Mouse (Mus musculus): ENCODE results near the gene Rxfp1. TPM values are rescaled to one million over a fixed set of nuclear protein-coding genes. Genes with fewer than 3 reads are reported as not detected.
A peak's percentile ranks its signal among the peaks of the same experiment; 100 is the strongest.

Gene Rxfp1
- 0.04 TPM in 1 of 2 replicates, not detected in the other for polyA plus RNA-seq (2015; fragmentation: Nextera tagmentation; extraction: Ambion mirVana)

DNA sequence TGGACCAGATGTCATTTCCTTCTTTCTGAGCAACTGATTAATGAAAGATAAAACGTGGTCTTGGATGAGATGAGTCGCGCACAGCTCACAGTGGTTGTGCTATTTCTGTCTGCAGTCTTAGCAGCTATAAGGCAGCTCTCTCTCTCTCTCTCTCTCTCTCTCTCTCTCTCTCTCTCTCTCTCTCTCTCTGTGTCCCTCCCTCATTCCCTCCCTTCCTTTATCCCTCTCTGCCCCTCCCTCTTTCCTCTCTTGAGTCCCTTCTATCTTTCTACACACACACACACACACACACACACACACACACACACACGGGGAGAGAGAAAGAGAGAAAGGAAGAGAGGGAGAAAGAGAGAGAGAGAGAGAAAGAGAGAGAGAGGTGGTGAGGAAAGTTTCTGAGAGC lies at the start of gene Rxfp1:
Gene Rxfp1 (minus strand): TSS at position 101 of the 400 bp plus-strand sequence.
- Histone ChIP-seq H3K4me2 (replicated peaks; ENCODE audit: low read depth, low read length) (no peak within 1 kb of the TSS), H3K27me3 (ENCODE audit: insufficient read depth, low read length) (no peaks in the 10 kb centered on the region), H3K9ac (replicated peaks; ENCODE audit: low read length) (no peak within 1 kb of the TSS), H3K36me3 (ENCODE audit: insufficient read depth, low read length) (no peaks in the 10 kb centered on the region), H3K27ac (ENCODE audit: low read length) (no peak within 1 kb of the TSS), H3K4me3 (ENCODE audit: low read length) (no peak within 1 kb of the TSS), H3K4me1 (ENCODE audit: insufficient read depth, low read length) (no peaks in the 10 kb centered on the region), H3K9me3 (ENCODE audit: low read length) (no peaks in the 10 kb centered on the region)
- WGBS = 69% methylated on average over 4 of the region's 4 CpGs
- ATAC-seq (ENCODE audit: low FRiP score, low TSS enrichment) = no peak

GRCm38 (mm10) chr3:79784362-79784736 lies 46.7 kb upstream of the Rxfp1 start:
- Histone ChIP-seq H3K27me3 (ENCODE audit: insufficient read depth, low read length) (no peaks in the 10 kb centered on the region), H3K36me3 (ENCODE audit: insufficient read depth, low read length) (no peaks in the 10 kb centered on the region), H3K4me1 (ENCODE audit: insufficient read depth, low read length) (peaks cover 10% of the 10 kb centered on the region; the same call in 1 of the 2 replicates), H3K9me3 (ENCODE audit: low read length) (peaks cover 3% of the 10 kb centered on the region; the same call in 1 of the 2 replicates), H3K4me2 (replicated peaks; ENCODE audit: low read depth, low read length) (peak overlapping the region; percentile 51), H3K9ac (replicated peaks; ENCODE audit: low read length) (0 out of 2 replicates have a peak overlapping the region, but pooled peaks have one; percentile 26), H3K27ac (ENCODE audit: low read length) (no peak overlapping the region), H3K4me3 (ENCODE audit: low read length) (peak overlapping the region; percentile 34)
- ATAC-seq (ENCODE audit: low FRiP score, low TSS enrichment) = peak; percentile 65
- 4% methylated on average over 11 of the region's 11 CpGs for WGBS

DNA sequence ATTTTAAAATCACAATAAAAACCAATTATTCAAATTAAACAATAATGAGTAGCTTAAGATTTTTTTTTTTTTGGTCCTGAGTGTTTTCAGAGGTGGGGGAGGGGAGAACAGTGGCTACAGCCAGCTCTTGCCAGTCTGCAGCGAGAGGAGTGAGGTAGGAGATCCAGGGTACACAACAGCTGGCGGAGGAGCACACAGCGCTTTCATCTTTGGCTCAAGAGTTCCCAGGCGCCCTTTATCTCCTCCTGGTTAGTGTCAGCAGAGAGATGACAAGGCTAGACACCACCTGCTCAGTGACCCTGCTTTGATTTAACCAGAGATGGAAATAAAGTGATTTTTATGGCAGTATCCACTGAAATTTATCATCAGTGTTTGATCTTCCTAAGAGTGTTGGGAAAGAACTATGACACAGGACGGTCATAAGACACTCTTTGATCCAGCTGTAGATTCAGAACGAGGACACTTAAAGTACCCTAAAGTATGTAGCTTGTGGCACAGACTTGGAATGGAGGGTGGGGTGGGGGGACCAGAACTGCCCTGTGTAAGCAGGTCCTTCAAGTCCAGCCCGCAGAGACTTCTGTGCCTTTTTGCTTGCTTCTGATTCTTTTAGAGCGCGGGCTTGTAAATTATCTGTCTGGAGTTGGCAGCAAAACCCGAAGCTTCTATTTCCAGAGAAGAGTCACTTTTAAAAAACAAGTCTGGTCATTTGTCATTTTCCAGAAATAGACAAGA lies 46.1 kb upstream of the Rxfp1 start:
- H3K4me3 ChIP-seq (ENCODE audit: low read length) = peak overlapping the region; percentile 34
- H3K4me2 ChIP-seq (replicated peaks; ENCODE audit: low read depth, low read length) = peak overlapping the region; percentile 51
- H3K27me3 ChIP-seq (ENCODE audit: insufficient read depth, low read length) = no peaks in the 10 kb centered on the region
- H3K9me3 ChIP-seq (ENCODE audit: low read length) = peaks cover 3% of the 10 kb centered on the region; the same call in 1 of the 2 replicates
- 0 out of 2 replicates have a peak overlapping the region, but pooled peaks have one; percentile 26 for H3K9ac ChIP-seq (replicated peaks; ENCODE audit: low read length)
- no peak overlapping the region for H3K27ac ChIP-seq (ENCODE audit: low read length)
- ATAC-seq (ENCODE audit: low FRiP score, low TSS enrichment) = peak; percentile 75; the same call in 1 of the 2 replicates
- H3K36me3 ChIP-seq (ENCODE audit: insufficient read depth, low read length) = no peaks in the 10 kb centered on the region
- peaks cover 10% of the 10 kb centered on the region; the same call in 1 of the 2 replicates for H3K4me1 ChIP-seq (ENCODE audit: insufficient read depth, low read length)
- WGBS = 19% methylated on average over 10 of the region's 10 CpGs

DNA sequence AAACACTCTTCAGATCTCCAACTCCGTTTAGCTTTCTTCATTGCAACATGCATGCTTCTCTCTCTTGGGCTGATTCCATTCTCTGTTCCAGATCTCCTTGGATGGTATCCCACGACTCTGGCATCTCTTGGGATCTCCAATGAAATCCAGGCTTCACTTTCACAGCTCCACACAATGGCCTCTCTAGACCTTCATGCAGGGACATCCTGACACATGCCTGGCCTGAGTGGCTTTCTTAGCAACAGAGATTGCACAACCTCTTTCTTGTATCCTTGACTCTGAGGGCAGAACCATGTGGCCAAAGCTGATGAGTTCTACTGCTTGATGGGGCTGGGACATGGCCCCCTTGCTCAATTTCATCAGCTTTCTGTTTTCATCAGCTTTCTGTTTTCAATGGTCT lies 35.0 kb upstream of the Rxfp1 start:
- Histone ChIP-seq H3K4me3 (ENCODE audit: low read length) (no peak overlapping the region), H3K9me3 (ENCODE audit: low read length) (no peaks in the 10 kb centered on the region), H3K4me2 (replicated peaks; ENCODE audit: low read depth, low read length) (no peak overlapping the region), H3K27ac (ENCODE audit: low read length) (no peak overlapping the region), H3K4me1 (ENCODE audit: insufficient read depth, low read length) (no peaks in the 10 kb centered on the region), H3K27me3 (ENCODE audit: insufficient read depth, low read length) (no peaks in the 10 kb centered on the region), H3K36me3 (ENCODE audit: insufficient read depth, low read length) (no peaks in the 10 kb centered on the region), H3K9ac (replicated peaks; ENCODE audit: low read length) (no peak overlapping the region)
- 71% methylated on average over 2 of the region's 2 CpGs for WGBS
- no peak for ATAC-seq (ENCODE audit: low FRiP score, low TSS enrichment)

DNA sequence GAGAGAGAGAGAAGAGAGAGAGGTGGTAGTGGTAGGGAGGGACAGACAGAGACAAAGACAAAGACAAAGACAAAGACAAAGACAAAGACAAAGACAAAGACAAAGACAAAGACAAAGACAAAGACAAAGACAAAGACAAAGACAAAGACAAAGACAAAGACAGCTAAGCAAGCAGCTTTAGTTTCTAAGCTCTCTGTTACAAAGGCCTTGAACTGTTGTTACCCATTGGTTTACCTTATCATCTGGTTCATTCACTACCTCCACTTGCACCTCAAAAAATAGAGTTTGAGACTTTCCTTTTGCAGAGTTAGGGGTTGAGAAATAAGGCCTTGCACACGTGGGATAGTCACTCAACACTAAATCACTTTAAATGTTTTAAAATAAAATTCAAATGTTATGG lies 16.1 kb upstream of the Rxfp1 start:
- no peak overlapping the region for H3K27ac ChIP-seq (ENCODE audit: low read length)
- H3K9ac ChIP-seq (replicated peaks; ENCODE audit: low read length) = no peak overlapping the region
- H3K4me2 ChIP-seq (replicated peaks; ENCODE audit: low read depth, low read length) = no peak overlapping the region
- no peak for ATAC-seq (ENCODE audit: low FRiP score, low TSS enrichment)
- no peak overlapping the region for H3K4me3 ChIP-seq (ENCODE audit: low read length)
- WGBS = 55% methylated on average over 1 of the region's 1 CpGs
- H3K4me1 ChIP-seq (ENCODE audit: insufficient read depth, low read length) = no peaks in the 10 kb centered on the region
- H3K9me3 ChIP-seq (ENCODE audit: low read length) = no peaks in the 10 kb centered on the region
- no peaks in the 10 kb centered on the region for H3K36me3 ChIP-seq (ENCODE audit: insufficient read depth, low read length)
- no peaks in the 10 kb centered on the region for H3K27me3 ChIP-seq (ENCODE audit: insufficient read depth, low read length)

DNA sequence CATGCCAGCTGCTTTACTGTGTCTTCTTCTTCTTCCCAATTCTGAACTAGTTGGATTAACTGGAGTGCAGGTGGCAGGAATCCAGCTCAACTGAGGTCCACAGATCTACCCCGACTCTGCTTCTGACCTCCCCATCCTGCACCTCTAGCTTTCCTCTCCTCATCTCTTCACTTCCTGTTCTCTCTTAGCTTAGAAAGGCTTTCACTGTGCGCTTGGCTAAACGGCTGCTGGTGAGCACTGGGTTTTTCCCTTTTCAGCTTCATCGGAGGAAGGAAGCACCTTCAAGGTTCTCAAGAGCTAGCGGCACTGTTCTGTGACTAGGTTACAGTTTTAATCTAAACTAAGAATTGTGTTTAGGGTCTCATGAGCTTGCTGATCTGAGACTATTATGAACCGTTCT lies 8.9 kb upstream of the Rxfp1 start:
- WGBS = 89% methylated on average over 6 of the region's 6 CpGs
- no peak for ATAC-seq (ENCODE audit: low FRiP score, low TSS enrichment)
- H3K36me3 ChIP-seq (ENCODE audit: insufficient read depth, low read length) = no peaks in the 10 kb centered on the region

DNA sequence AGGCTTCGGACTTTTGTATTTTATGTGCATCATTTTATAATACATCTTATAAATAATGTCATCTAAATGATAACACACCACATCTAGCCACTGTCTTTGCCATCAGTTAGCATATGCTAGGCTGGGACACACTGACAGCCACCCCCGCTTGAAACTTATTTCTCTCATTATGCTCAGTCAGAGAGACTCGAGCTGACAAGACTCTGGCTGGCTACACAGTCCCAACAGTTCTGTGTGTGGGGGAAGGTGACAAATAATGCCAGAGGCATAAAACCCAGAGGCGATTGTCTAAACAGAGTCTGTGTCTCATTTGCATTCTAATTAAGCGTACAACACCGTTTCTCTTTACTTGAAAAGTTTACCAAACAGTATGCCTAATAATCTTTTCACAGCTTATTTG lies 7.4 kb upstream of the Rxfp1 start:
- no peak overlapping the region for H3K4me2 ChIP-seq (replicated peaks; ENCODE audit: low read depth, low read length)
- 0 out of 2 replicates have a peak, but pooled peaks cover 4% of the 10 kb centered on the region for H3K4me1 ChIP-seq (ENCODE audit: insufficient read depth, low read length)
- no peak overlapping the region for H3K9ac ChIP-seq (replicated peaks; ENCODE audit: low read length)
- no peaks in the 10 kb centered on the region for H3K27me3 ChIP-seq (ENCODE audit: insufficient read depth, low read length)
- no peak for ATAC-seq (ENCODE audit: low FRiP score, low TSS enrichment)
- no peak overlapping the region for H3K4me3 ChIP-seq (ENCODE audit: low read length)
- no peaks in the 10 kb centered on the region for H3K36me3 ChIP-seq (ENCODE audit: insufficient read depth, low read length)
- H3K27ac ChIP-seq (ENCODE audit: low read length) = no peak overlapping the region
- no peaks in the 10 kb centered on the region for H3K9me3 ChIP-seq (ENCODE audit: low read length)
- WGBS = 73% methylated on average over 6 of the region's 6 CpGs

More for the DNA sequence above, 8.9 kb upstream of the Rxfp1 start:
- Histone ChIP-seq H3K27me3 (ENCODE audit: insufficient read depth, low read length) (no peaks in the 10 kb centered on the region), H3K4me2 (replicated peaks; ENCODE audit: low read depth, low read length) (no peak overlapping the region), H3K4me1 (ENCODE audit: insufficient read depth, low read length) (0 out of 2 replicates have a peak, but pooled peaks cover 4% of the 10 kb centered on the region), H3K4me3 (ENCODE audit: low read length) (no peak overlapping the region), H3K9ac (replicated peaks; ENCODE audit: low read length) (no peak overlapping the region), H3K9me3 (ENCODE audit: low read length) (no peaks in the 10 kb centered on the region), H3K27ac (ENCODE audit: low read length) (no peak overlapping the region)

- Histone ChIP-seq H3K27me3 (ENCODE audit: insufficient read depth, low read length) (no peaks in the 10 kb centered on the region), H3K4me3 (ENCODE audit: low read length) (no peak overlapping the region), H3K9ac (replicated peaks; ENCODE audit: low read length) (no peak overlapping the region), H3K4me1 (ENCODE audit: insufficient read depth, low read length) (0 out of 2 replicates have a peak, but pooled peaks cover 4% of the 10 kb centered on the region), H3K27ac (ENCODE audit: low read length) (no peak overlapping the region), H3K9me3 (ENCODE audit: low read length) (no peaks in the 10 kb centered on the region), H3K4me2 (replicated peaks; ENCODE audit: low read depth, low read length) (no peak overlapping the region), H3K36me3 (ENCODE audit: insufficient read depth, low read length) (no peaks in the 10 kb centered on the region)
- WGBS = 96% methylated on average over 2 of the region's 2 CpGs
- no peak for ATAC-seq (ENCODE audit: low FRiP score, low TSS enrichment)
These were observed 6.7 kb upstream of the Rxfp1 start for GRCm38 (mm10) chr3:79744415-79744814.

- H3K36me3 ChIP-seq (ENCODE audit: insufficient read depth, low read length) = no peaks in the 10 kb centered on the region
- no peaks in the 10 kb centered on the region for H3K27me3 ChIP-seq (ENCODE audit: insufficient read depth, low read length)
- H3K27ac ChIP-seq (ENCODE audit: low read length) = no peak overlapping the region
- H3K9ac ChIP-seq (replicated peaks; ENCODE audit: low read length) = no peak overlapping the region
- H3K4me1 ChIP-seq (ENCODE audit: insufficient read depth, low read length) = 0 out of 2 replicates have a peak, but pooled peaks cover 4% of the 10 kb centered on the region
- no peak for ATAC-seq (ENCODE audit: low FRiP score, low TSS enrichment)
- no peak overlapping the region for H3K4me2 ChIP-seq (replicated peaks; ENCODE audit: low read depth, low read length)
- WGBS = 75% methylated on average over 2 of the region's 2 CpGs
- H3K4me3 ChIP-seq (ENCODE audit: low read length) = no peak overlapping the region
- no peaks in the 10 kb centered on the region for H3K9me3 ChIP-seq (ENCODE audit: low read length)
These were observed 2.7 kb upstream of the Rxfp1 start for GRCm38 (mm10) chr3:79740351-79740750.

DNA sequence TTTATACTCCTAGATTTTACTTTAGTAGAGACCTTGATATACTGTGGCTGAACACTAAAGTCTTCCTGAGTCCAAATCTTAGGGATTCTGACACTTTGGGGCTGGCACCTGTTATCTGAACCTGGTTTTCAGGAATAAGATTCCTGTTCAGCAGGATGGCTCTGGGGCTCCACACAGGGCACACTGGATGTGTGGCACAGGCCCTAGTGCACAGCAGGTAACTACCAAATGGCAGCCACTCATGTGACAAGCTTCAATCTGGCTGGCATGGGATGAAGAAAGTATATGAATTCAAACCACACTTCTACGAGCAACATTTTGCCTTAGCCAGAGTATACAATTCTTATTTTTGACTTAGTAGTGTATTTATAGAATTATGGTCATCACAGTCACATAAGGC lies 771 bp upstream of the Rxfp1 start:
- no peak overlapping the region for H3K4me3 ChIP-seq (ENCODE audit: low read length)
- no peak overlapping the region for H3K9ac ChIP-seq (replicated peaks; ENCODE audit: low read length)
- no peaks in the 10 kb centered on the region for H3K9me3 ChIP-seq (ENCODE audit: low read length)
- no peak for ATAC-seq (ENCODE audit: low FRiP score, low TSS enrichment)
- H3K27ac ChIP-seq (ENCODE audit: low read length) = no peak overlapping the region
- no peak overlapping the region for H3K4me2 ChIP-seq (replicated peaks; ENCODE audit: low read depth, low read length)
- 83% methylated on average over 1 of the region's 1 CpGs for WGBS
- 0 out of 2 replicates have a peak, but pooled peaks cover 4% of the 10 kb centered on the region for H3K4me1 ChIP-seq (ENCODE audit: insufficient read depth, low read length)
- no peaks in the 10 kb centered on the region for H3K36me3 ChIP-seq (ENCODE audit: insufficient read depth, low read length)
- H3K27me3 ChIP-seq (ENCODE audit: insufficient read depth, low read length) = no peaks in the 10 kb centered on the region
